Mouse (Mus musculus): ENCODE data around the gene Nubp1.

The Nubp1 gene

GRCm38 (mm10) chr16:10417723-10418259 lies 6.0 kb downstream of the Nubp1 start:
- DNase-seq (ENCODE audit: low read depth) = no peak

GRCm38 (mm10) chr16:10420447-10421054 lies 8.8 kb downstream of the Nubp1 start:
- DNase-seq (ENCODE audit: low read depth) = no peak

GRCm38 (mm10) chr16:10431911-10432310 lies 20.2 kb downstream of the Nubp1 start:
- DNase-seq (ENCODE audit: low read depth) = no peak

GRCm38 (mm10) chr16:10432387-10432786 lies 20.6 kb downstream of the Nubp1 start:
- DNase-seq (ENCODE audit: low read depth) = no peak

GRCm38 (mm10) chr16:10433344-10433743 lies 21.6 kb downstream of the Nubp1 start:
- DNase-seq (ENCODE audit: low read depth) = no peak

- DNase-seq (ENCODE audit: low read depth) = no peak
Observed at GRCm38 (mm10) chr16:10436166-10436565, 24.4 kb downstream of the Nubp1 start.

GRCm38 (mm10) chr16:10438055-10438454 lies 26.3 kb downstream of the Nubp1 start:
- no peak for DNase-seq (ENCODE audit: low read depth)

GRCm38 (mm10) chr16:10441328-10441727 lies 29.6 kb downstream of the Nubp1 start:
- no peak for DNase-seq (ENCODE audit: low read depth)

GRCm38 (mm10) chr16:10441761-10442160 lies 30.0 kb downstream of the Nubp1 start:
- DNase-seq (ENCODE audit: low read depth) = no peak

- DNase-seq (ENCODE audit: low read depth) = no peak
Observed at GRCm38 (mm10) chr16:10443723-10444122, 32.0 kb downstream of the Nubp1 start.

GRCm38 (mm10) chr16:10446573-10447263 lies 35.0 kb downstream of the Nubp1 start:
- no peak for DNase-seq (ENCODE audit: low read depth)

GRCm38 (mm10) chr16:10447264-10447594 lies 35.5 kb downstream of the Nubp1 start, which contains the start of gene Tvp23a:
Gene Tvp23a (minus strand): TSS chr16:10447362.
- DNase-seq (ENCODE audit: low read depth) = no peak

- DNase-seq (ENCODE audit: low read depth) = no peak
Observed at GRCm38 (mm10) chr16:10447781-10448180, 36.0 kb downstream of the Nubp1 start.

GRCm38 (mm10) chr16:10448931-10449330 lies 37.2 kb downstream of the Nubp1 start:
- no peak for DNase-seq (ENCODE audit: low read depth)

GRCm38 (mm10) chr16:10451906-10452305 lies 40.2 kb downstream of the Nubp1 start:
- DNase-seq (ENCODE audit: low read depth) = no peak

- DNase-seq (ENCODE audit: low read depth) = no peak
Observed at GRCm38 (mm10) chr16:10452445-10452896, 40.7 kb downstream of the Nubp1 start.

- DNase-seq (ENCODE audit: low read depth) = no peak
Observed at GRCm38 (mm10) chr16:10453872-10454582, 42.3 kb downstream of the Nubp1 start.

- DNase-seq (ENCODE audit: low read depth) = no peak
Observed at GRCm38 (mm10) chr16:10454583-10454974, 42.8 kb downstream of the Nubp1 start.

GRCm38 (mm10) chr16:10460188-10460587 lies 48.4 kb downstream of the Nubp1 start:
- no peak for DNase-seq (ENCODE audit: low read depth)

- no peak for DNase-seq (ENCODE audit: low read depth)
Observed at GRCm38 (mm10) chr16:10461178-10461577, 49.4 kb downstream of the Nubp1 start.

GRCm38 (mm10) chr16:10465011-10465681 lies 53.4 kb downstream of the Nubp1 start:
- no peak for DNase-seq (ENCODE audit: low read depth)

- DNase-seq (ENCODE audit: low read depth) = no peak
Observed at GRCm38 (mm10) chr16:10467391-10468107, 55.8 kb downstream of the Nubp1 start.
